Mouse (Mus musculus) thymus, adult 2 months (tissue): ENCODE measurements around the gene Lrrc15.

Experiments used
- CTCF ChIP-seq: fragments of 200-500 bp; IDR thresholded peaks from 2 replicates; pipeline ENCODE4 v1.5.1; 2012; ENCODE audit warnings: mild to moderate bottlenecking, control low read depth, low read length, moderate library complexity, borderline replicate concordance; ENCODE audit not compliant: control insufficient read depth, poor library complexity, insufficient read depth; ENCODE audit errors: extremely low read depth
- POLR2A ChIP-seq: fragments of 200-500 bp; IDR thresholded peaks from 2 replicates; pipeline ENCODE4 v1.6.1; 2012; ENCODE audit warnings: mild to moderate bottlenecking, low read length, control low read depth, moderate library complexity; ENCODE audit not compliant: control insufficient read depth, poor library complexity, insufficient read depth; ENCODE audit errors: extremely low read depth

DNA sequence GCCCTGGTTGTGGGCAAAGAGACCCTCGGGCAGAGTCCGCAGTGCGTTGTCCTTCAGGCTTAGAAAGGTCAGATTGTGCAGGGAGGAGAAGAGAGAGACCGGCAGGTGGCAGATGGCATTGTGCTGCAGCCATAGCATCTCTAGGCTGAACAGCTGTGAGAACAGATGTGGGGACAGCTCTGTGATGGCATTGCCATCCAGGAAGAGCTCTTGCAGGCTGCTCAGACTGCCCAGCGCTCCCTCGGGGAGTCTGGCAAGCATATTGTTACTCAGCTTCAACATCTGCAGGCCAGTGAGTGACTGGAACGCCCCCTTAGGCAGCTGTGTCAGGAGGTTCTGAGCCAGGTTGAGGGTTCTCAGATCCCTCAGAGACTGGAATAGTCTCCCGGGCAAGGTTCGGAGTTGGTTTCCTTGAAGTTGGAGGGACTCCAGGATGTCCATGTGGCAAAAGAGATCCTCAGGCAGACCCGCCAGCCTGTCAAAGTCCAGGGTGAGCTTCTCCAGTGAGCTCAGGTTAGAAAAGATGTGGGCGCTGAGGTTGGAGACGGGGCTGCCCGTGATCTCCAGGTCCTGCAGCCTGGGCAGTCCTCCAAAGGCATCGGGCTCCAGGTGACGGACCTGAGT lies 22.9 kb downstream of the Lrrc15 start:
- TF ChIP-seq CTCF (no peak), POLR2A (no peak)
